Mouse (Mus musculus) heart, embryonic 13.5 days (tissue): ENCODE measurements at regions not wholly inside any gene's neighbourhood (a gene's known extent, or its start where the extent isn't known, plus 50 kb on each side); places are given as distances from the start of the nearest gene placed in this dataset.
"Not testable (repeated sequence)": the region's sequence is repeated elsewhere in the genome, so short reads cannot be mapped to it uniquely, and the experiment has no call there.

Experiments used
- ATAC-seq: fragments of 200-750 bp; cut with Nextera tagmentation; 2 replicates; pipeline ENCODE4 v1.8.0; 2017; ENCODE audit warnings: moderate TSS enrichment; ENCODE audit not compliant: insufficient number of reproducible peaks, low FRiP score, low TSS enrichment; ENCODE audit errors: extremely low read depth
- H3K27ac ChIP-seq: fragments of 300-500 bp; sonication (generic); replicated peaks from 2 replicates; pipeline ENCODE4 v1.5.1; 2015; ENCODE audit warnings: moderate library complexity, mild to moderate bottlenecking, inconsistent platforms
- H3K27me3 ChIP-seq: fragments of 300-500 bp; sonication (generic); replicated peaks from 2 replicates; pipeline ENCODE4 v1.6.1; 2015; ENCODE audit warnings: mild to moderate bottlenecking, inconsistent platforms
- H3K36me3 ChIP-seq: fragments of 300-500 bp; sonication (generic); 2 replicates; pipeline ENCODE4 v1.6.1; 2015; ENCODE audit warnings: mild to moderate bottlenecking, inconsistent platforms
- H3K4me1 ChIP-seq: fragments of 300-500 bp; sonication (generic); 2 replicates; pipeline ENCODE4 v1.6.1; 2015; ENCODE audit warnings: inconsistent platforms
- H3K4me2 ChIP-seq: fragments of 300-500 bp; sonication (generic); 2 replicates; pipeline ENCODE4 v1.6.1; 2015; ENCODE audit warnings: inconsistent platforms, mild to moderate bottlenecking, moderate library complexity
- H3K4me3 ChIP-seq: fragments of 300-500 bp; sonication (generic); 2 replicates; pipeline ENCODE4 v1.5.1; 2015; ENCODE audit warnings: moderate library complexity, mild to moderate bottlenecking, inconsistent platforms
- H3K9ac ChIP-seq: fragments of 300-500 bp; sonication (generic); 2 replicates; pipeline ENCODE4 v1.6.1; 2015; ENCODE audit warnings: inconsistent platforms, mild to moderate bottlenecking, moderate library complexity
- H3K9me3 ChIP-seq: fragments of 300-500 bp; sonication (generic); 2 replicates; pipeline ENCODE4 v1.6.1; 2016; ENCODE audit warnings: inconsistent platforms
- WGBS: fragments of 180-500 bp; shearing (Covaris S2); methylation state at CpG from one replicate; pipeline ENCODE4 v1.1.7; 2015; ENCODE audit warnings: mixed read lengths; 5-methylcytosine and 5-hydroxymethylcytosine counted together

DNA sequence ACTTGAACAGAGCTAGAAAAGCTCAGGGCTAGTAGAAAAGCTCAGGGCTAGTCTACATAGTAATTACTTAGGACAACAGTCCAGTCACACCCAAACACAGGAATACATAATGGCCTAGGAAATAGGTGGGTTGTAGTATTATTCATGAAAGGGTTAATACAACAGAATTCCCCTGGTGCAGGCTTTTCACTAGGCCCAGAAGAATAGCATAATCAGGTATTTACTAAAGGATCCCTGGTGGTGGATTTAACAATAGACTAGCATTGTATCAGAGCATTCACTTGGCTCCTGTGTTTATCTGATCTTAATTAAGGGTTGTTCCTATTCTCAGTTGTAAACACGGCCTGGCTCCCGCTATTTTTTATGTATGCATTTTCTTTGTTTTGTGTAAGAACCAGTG is 1206.5 kb downstream of the 9330182O14Rik start:
- H3K4me1 ChIP-seq, H3K4me3 ChIP-seq, H3K9me3 ChIP-seq, H3K4me2 ChIP-seq, H3K27ac ChIP-seq, H3K36me3 ChIP-seq, H3K27me3 ChIP-seq, H3K9ac ChIP-seq, ATAC-seq: not testable (repeated sequence)
- 78% methylated on average over 2 of the region's 2 CpGs for WGBS

DNA sequence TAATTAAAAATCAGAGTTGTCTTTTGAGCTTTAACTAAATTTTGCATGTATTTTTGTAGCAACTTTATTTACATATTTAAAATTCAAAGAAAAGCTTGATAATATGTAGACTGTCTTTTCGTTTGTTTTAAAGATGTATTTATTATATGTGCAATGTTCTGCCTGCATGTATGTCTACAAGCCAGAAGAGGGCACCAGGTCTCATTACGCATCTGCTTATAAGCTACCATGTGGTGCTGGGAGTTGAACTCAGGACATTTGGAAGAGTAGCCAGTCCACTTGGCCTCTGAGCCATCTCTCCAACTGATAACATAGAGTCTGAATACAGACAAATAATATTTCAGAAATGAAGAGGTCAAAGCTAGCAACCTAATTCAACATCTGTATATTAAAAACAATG is 1211.4 kb downstream of the 9330182O14Rik start:
- H3K4me2 ChIP-seq, result no peak overlapping the region
- no peaks in the 10 kb centered on the region for H3K36me3 ChIP-seq

DNA sequence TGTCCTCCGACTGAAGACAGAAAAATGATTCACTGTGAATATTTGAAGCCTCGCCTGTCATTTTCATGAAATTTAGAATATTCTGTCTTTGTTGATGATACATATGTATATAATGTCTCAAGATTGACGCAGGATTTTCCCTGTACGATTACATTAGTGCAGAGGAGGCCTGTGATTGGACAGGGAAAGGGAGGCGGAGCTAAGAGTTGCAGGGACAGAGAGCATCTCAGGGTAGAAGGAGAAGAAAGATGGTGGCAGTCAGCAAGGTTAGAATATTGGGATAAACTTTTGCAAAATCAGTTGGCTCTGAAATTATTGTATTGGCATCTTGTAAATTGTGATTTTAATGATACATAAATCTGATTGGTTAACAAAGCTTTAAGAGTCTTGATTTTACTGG is 1213.1 kb downstream of the 9330182O14Rik start:
- no peak overlapping the region for H3K4me2 ChIP-seq
- H3K4me1 ChIP-seq, result no peaks in the 10 kb centered on the region
- no peaks in the 10 kb centered on the region for H3K9me3 ChIP-seq
- ATAC-seq, result no peak
- H3K36me3 ChIP-seq, result no peaks in the 10 kb centered on the region
- no peak overlapping the region for H3K9ac ChIP-seq
- 79% methylated on average over 5 of the region's 5 CpGs for WGBS
- no peak overlapping the region for H3K4me3 ChIP-seq
- H3K27me3 ChIP-seq, result no peaks in the 10 kb centered on the region
- H3K27ac ChIP-seq, result no peak overlapping the region

More for the DNA sequence above, 1211.4 kb downstream of the 9330182O14Rik start:
- H3K27ac ChIP-seq, result no peak overlapping the region
- no peaks in the 10 kb centered on the region for H3K27me3 ChIP-seq
- no peaks in the 10 kb centered on the region for H3K4me1 ChIP-seq
- WGBS, result 88% methylated on average over 2 of the region's 2 CpGs
- no peak for ATAC-seq
- no peak overlapping the region for H3K9ac ChIP-seq
- no peaks in the 10 kb centered on the region for H3K9me3 ChIP-seq
- no peak overlapping the region for H3K4me3 ChIP-seq

GRCm38 (mm10) chr15:41352129-41352528 is 1218.0 kb downstream of the 9330182O14Rik start:
- H3K4me2 ChIP-seq, result no peak overlapping the region
- no peaks in the 10 kb centered on the region for H3K36me3 ChIP-seq
- H3K4me3 ChIP-seq, result no peak overlapping the region
- ATAC-seq, result no peak
- no peaks in the 10 kb centered on the region for H3K9me3 ChIP-seq
- H3K27ac ChIP-seq, result no peak overlapping the region
- H3K27me3 ChIP-seq, result no peaks in the 10 kb centered on the region
- 58% methylated on average over 1 of the region's 2 CpGs for WGBS
- no peak overlapping the region for H3K9ac ChIP-seq
- peaks cover 4% of the 10 kb centered on the region for H3K4me1 ChIP-seq

GRCm38 (mm10) chr15:41359276-41359675 is 1225.1 kb downstream of the 9330182O14Rik start:
- Histone ChIP-seq H3K4me2 (no peak overlapping the region), H3K4me3 (no peak overlapping the region), H3K27ac (no peak overlapping the region), H3K9me3 (no peaks in the 10 kb centered on the region), H3K9ac (no peak overlapping the region), H3K27me3 (no peaks in the 10 kb centered on the region), H3K4me1 (peaks cover 4% of the 10 kb centered on the region), H3K36me3 (no peaks in the 10 kb centered on the region)
- 72% methylated on average over 4 of the region's 4 CpGs for WGBS
- no peak for ATAC-seq

DNA sequence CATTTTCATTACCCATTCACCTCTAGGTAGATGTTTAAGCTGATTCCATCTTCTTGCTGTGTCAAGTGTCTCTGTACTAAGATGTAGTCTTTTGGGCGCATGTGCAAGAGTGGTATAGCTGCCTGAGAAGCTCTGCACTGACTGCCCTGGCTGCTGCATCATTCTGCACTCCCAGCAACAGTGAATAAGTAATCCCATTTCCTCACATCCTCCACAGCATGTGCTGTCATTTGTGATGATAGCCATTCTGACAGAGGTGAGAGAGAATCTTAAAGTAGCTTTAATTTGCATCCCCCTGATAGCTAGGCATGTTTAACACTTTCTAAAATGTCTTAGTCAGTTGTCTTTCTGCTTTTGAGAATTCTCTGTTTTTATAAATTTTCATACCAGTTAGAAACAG is 1240.5 kb downstream of the 9330182O14Rik start:
- Histone ChIP-seq H3K27ac (no peak overlapping the region), H3K4me2 (no peak overlapping the region), H3K9me3 (no peaks in the 10 kb centered on the region), H3K27me3 (no peaks in the 10 kb centered on the region), H3K4me3 (no peak overlapping the region), H3K4me1 (peaks cover 7% of the 10 kb centered on the region; the same call in 1 of the 2 replicates), H3K9ac (no peak overlapping the region), H3K36me3 (no peaks in the 10 kb centered on the region)
- ATAC-seq, result no peak
- WGBS, result 64% methylated on average over 1 of the region's 1 CpGs

DNA sequence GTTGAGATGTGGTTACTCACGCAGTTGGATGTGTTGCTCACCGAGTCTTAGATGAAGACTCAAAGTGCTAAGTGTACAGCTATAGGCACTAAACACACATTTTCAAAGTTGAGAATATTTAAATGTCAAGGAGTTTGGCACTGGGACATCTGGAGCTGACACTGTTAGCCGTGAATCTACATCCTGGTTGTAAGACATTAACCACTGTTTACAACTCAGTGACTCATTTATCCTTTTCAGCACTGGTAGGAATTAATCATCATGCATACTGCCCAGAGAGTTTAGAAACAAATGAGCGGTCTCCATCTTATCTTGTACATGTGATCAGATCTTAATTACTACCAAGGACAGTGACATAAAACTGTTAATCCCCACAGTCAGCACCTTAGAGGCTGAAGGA is 1241.7 kb downstream of the 9330182O14Rik start:
- no peaks in the 10 kb centered on the region for H3K36me3 ChIP-seq
- no peaks in the 10 kb centered on the region for H3K9me3 ChIP-seq
- H3K27ac ChIP-seq, result no peak overlapping the region
- ATAC-seq, result no peak
- WGBS, result 56% methylated on average over 4 of the region's 4 CpGs
- no peak overlapping the region for H3K4me3 ChIP-seq
- no peaks in the 10 kb centered on the region for H3K27me3 ChIP-seq
- H3K4me2 ChIP-seq, result no peak overlapping the region
- no peak overlapping the region for H3K9ac ChIP-seq
- peaks cover 7% of the 10 kb centered on the region; the same call in 1 of the 2 replicates for H3K4me1 ChIP-seq

DNA sequence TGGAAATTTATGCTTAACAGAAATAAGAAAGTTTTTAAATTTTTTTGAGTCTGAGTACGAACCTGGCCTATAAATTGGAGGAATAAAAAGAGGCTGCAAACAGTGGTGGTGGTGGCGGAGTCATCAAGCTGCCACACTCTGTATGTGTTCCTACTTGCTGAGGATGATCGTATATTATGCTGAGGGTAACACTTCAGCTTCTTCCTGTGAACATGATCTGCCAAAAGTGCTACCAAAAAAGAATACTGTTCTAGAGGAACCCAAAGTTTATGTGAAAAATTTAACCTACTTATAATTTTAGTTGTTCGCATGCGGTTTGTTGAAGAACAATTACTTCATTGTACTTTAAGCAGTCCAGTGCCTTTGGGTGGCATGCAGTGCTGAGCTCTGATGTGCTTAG is 1245.5 kb downstream of the 9330182O14Rik start:
- 87% methylated on average over 5 of the region's 5 CpGs for WGBS

DNA sequence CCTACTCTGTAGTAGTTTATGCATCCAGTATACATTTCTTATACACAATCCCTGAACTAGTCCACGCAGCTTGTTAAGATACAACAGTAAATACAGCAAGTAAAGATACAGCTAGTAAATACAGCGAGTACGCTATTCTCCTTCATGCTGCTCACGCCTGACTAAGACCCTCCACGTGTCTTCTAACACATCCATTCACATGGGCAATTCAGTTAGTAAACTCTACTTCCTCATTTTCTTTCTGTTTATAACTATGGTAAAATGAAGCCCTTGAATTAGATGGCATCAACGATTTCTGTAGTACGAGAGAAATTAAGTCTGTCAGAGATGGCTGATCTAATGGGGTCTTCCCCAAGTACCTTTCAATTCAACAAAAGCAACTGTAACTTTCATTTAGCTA is 1246.3 kb downstream of the 9330182O14Rik start:
- H3K4me3 ChIP-seq, result no peak overlapping the region
- H3K27me3 ChIP-seq, result no peaks in the 10 kb centered on the region
- no peaks in the 10 kb centered on the region for H3K36me3 ChIP-seq
- H3K4me1 ChIP-seq, result peaks cover 7% of the 10 kb centered on the region; the same call in 1 of the 2 replicates
- H3K9ac ChIP-seq, result no peak overlapping the region
- no peak overlapping the region for H3K4me2 ChIP-seq
- no peak for ATAC-seq
- H3K27ac ChIP-seq, result no peak overlapping the region
- WGBS, result 84% methylated on average over 7 of the region's 7 CpGs
- H3K9me3 ChIP-seq, result no peaks in the 10 kb centered on the region

More for the DNA sequence above, 1245.5 kb downstream of the 9330182O14Rik start:
- Histone ChIP-seq H3K4me3 (no peak overlapping the region), H3K9ac (no peak overlapping the region), H3K27me3 (no peaks in the 10 kb centered on the region), H3K4me1 (peaks cover 7% of the 10 kb centered on the region; the same call in 1 of the 2 replicates), H3K9me3 (no peaks in the 10 kb centered on the region), H3K27ac (no peak overlapping the region), H3K4me2 (no peak overlapping the region), H3K36me3 (no peaks in the 10 kb centered on the region)
- no peak for ATAC-seq

DNA sequence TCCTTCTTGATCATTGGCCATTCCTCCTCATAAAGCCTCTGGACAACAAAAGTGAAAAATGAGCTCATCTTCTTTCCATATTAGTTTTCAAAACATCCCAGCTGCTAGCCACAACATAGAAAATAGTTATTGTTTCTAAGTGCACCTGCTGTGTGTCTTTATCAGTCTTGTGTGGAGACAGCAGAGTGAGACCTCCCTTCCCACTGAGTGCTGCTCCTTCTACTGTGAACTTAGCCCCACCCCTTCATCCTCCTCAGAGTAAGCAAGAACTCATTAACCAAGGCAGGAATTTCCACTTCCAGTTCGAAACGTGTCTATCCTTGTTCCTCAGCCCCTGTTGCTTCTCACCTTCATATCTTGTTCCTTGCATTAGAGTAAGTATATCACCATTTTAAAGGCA is 1256.5 kb downstream of the 9330182O14Rik start:
- WGBS, result 23% methylated on average over 2 of the region's 2 CpGs
- Histone ChIP-seq H3K4me3 (no peak overlapping the region), H3K9me3 (no peaks in the 10 kb centered on the region), H3K9ac (no peak overlapping the region), H3K4me2 (no peak overlapping the region), H3K27ac (no peak overlapping the region), H3K4me1 (no peaks in the 10 kb centered on the region), H3K27me3 (no peaks in the 10 kb centered on the region), H3K36me3 (no peaks in the 10 kb centered on the region)
- ATAC-seq, result no peak
